Mouse (Mus musculus): Measurements from ENCODE around the gene Cacna1c. TPM values are rescaled to one million over a fixed set of nuclear protein-coding genes. Genes with fewer than 3 reads are reported as not detected.
A peak's percentile ranks its signal among the peaks of the same experiment; 100 is the strongest.

The Cacna1c gene
- total RNA-seq, 2 experiments from 2014 or later, result 79.1 to 85.4 TPM

- DNase-seq (ENCODE audit: low spot score in 2 of 2), result peak in 1 of 2 experiments; percentile 36
Measured at GRCm38 (mm10) chr6:119105651-119106595, 90.3 kb downstream of the Cacna1c start.

GRCm38 (mm10) chr6:119104246-119104645 is 92.0 kb downstream of the Cacna1c start:
- peak; percentile 82 to 88 for DNase-seq (ENCODE audit: low spot score in 2 of 2)

GRCm38 (mm10) chr6:119102936-119103335 is 93.3 kb downstream of the Cacna1c start:
- no peak for DNase-seq (ENCODE audit: low spot score in 2 of 2)

GRCm38 (mm10) chr6:119099333-119099732 is 96.9 kb downstream of the Cacna1c start:
- DNase-seq (ENCODE audit: low spot score in 2 of 2), result no peak

DNA sequence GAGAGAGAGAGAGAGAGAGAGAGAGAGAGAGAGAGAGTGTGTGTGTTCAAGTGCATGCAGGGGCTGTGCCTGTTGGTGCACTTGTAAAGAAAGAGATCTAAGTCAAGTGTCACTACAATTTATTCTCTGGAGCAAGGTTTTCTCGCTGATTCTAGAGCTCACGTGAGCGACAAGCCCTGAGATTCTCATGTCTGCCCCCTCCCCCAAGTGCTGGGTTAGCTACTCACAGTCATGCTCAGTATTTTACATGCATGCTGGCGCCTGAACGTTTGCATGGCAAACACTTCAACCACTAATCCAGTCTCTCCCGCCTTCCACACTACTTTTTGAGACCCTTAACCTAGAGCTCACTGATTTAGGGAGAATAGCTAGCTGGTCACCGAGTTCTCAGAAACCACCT is 99.7 kb downstream of the Cacna1c start:
- no peak for DNase-seq (ENCODE audit: low spot score in 2 of 2)

- no peak for DNase-seq (ENCODE audit: low spot score in 2 of 2)
Measured at GRCm38 (mm10) chr6:119095081-119095480, 101.1 kb downstream of the Cacna1c start.

- no peak for DNase-seq (ENCODE audit: low spot score in 2 of 2)
Measured at GRCm38 (mm10) chr6:119089173-119089572, 107.0 kb downstream of the Cacna1c start.

DNA sequence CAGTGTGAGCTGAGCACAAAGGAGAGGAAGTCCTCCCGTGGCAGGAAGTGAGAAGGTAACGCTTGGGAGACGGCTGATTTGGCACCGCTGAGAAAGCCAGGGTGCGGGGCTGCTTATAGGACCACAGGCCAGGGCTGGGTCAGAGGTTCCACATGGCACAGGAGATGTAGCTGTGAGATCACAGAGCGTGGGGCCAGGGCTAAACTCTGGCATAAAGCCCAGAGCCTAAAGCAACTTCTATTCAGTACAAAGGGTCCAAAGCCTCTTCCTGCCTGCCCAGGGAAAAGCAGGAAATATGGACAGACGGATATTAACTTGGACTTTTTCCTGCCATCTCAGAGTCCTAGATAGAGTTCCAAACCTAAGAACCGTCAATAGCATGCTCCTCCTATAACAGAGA is 107.8 kb downstream of the Cacna1c start:
- no peak for DNase-seq (ENCODE audit: low spot score in 2 of 2)

- DNase-seq (ENCODE audit: low spot score in 2 of 2), result no peak
Measured at GRCm38 (mm10) chr6:119087919-119088318, 108.3 kb downstream of the Cacna1c start.

GRCm38 (mm10) chr6:119085789-119086188 is 110.4 kb downstream of the Cacna1c start:
- DNase-seq (ENCODE audit: low spot score in 2 of 2), result no peak

GRCm38 (mm10) chr6:119084532-119084931 is 111.7 kb downstream of the Cacna1c start:
- DNase-seq (ENCODE audit: low spot score in 2 of 2), result no peak

DNA sequence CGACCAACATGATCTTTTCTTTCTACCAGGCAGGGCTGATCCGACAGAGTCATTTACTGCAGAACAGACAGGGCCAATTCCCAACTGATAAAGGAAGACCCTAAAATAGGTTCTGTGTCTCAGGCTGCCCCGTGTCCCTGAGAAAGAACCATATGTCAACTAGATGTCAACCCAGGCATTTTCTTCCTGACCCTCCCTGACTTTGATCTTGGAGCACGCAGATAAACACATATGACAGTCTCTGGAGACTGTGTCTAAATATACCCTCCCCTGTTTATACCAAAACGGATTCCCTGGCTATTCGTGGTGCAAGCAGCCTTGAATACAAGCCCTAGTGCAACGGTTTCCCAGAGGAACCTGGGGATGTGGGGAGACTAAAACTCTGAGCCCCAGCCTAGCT is 112.7 kb downstream of the Cacna1c start:
- no peak for DNase-seq (ENCODE audit: low spot score in 2 of 2)

DNA sequence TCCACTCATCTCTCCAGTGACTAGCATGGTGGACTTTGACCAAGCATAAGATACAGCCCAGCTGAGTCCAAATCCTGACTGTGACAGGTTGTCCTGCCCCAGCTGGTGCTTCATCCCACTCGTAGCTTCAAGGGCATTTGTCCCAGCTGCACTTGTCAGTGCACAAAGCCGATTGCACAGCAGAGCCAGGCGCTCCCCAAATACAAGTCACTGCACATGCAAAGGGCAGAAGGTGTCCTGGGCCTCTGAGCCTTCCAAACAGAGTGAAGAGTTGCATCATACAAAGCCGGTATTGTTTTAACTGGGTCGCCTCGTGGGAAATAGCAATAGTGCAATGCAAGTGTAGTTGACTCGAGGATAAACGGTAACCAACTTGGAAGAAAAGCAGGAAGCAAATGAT is 113.6 kb downstream of the Cacna1c start:
- no peak for DNase-seq (ENCODE audit: low spot score in 2 of 2)

- DNase-seq (ENCODE audit: low spot score in 2 of 2), result no peak
Measured at GRCm38 (mm10) chr6:119081650-119082049, 114.6 kb downstream of the Cacna1c start.

- no peak for DNase-seq (ENCODE audit: low spot score in 2 of 2)
Measured at GRCm38 (mm10) chr6:119079626-119080025, 116.6 kb downstream of the Cacna1c start.

DNA sequence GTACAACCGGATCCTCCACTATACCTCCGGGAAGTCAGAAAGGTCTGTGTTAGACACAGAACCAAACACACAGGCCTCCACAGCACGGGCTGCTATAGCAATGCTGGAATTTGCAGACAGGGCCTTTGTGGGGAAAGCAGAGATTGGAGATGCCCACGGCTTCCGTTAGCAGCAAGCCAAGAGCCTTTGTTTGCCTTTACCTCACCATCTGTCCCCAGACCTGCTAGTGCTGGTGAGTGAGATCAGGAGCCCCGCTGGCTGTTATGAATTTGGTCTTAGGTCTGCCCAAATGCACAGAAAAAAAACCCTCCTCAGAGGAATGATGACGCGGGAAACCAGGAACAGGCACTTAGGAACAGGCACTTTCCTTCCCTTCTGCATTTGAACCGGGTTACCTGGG is 117.3 kb downstream of the Cacna1c start:
- no peak for DNase-seq (ENCODE audit: low spot score in 2 of 2)

DNA sequence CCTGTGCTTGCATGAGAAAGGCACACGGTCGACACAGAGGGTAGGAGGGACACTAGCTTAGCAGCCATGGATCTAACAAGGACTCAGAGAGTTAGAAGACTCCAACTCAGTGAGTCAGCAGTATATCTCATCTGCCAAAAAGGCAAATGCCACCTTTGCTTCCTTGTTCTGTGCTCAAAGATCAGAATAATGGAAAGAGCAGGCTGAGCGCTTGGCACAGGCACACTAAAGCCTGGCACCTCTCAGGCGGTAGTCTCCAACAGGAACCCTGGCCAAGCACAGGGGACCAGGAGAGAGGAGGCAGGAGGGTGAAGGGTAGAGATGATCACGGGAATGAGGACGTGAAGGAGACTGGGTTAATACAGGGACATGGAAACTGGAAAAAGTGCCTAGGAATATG is 119.0 kb downstream of the Cacna1c start:
- no peak for DNase-seq (ENCODE audit: low spot score in 2 of 2)

DNA sequence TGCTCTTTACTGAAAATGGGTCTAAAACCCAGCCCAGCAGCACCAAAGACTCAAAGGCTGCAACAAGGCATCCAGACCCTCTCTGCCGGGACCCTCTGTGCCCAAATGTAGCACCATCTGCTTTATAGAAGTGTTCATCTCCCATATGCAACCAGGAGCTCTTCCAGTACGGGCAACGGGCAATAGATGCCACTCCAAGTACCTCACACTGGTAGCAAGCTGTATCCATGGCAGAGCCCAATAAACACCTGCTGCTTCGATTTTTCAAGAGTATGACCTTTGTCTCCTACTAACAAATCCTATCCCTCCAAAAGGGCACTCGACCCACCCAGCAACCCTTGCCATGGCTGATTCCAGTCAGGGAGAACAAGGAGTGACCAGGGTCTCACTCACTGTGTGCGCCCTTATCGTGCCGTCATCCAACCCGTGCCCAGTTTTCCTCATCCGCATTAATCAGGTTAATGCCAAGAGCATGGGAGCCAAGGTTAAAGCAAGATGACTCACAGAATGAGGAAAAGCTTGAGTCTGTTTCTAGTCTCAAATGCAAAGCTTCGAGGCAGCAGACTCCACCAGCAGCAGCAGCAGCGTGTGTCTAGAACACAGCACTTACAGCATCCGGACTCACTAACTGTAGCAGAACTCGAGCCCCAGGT is 122.7 kb downstream of the Cacna1c start:
- no peak for DNase-seq (ENCODE audit: low spot score in 2 of 2)

GRCm38 (mm10) chr6:119072772-119073171 is 123.4 kb downstream of the Cacna1c start:
- DNase-seq (ENCODE audit: low spot score in 2 of 2), result no peak

DNA sequence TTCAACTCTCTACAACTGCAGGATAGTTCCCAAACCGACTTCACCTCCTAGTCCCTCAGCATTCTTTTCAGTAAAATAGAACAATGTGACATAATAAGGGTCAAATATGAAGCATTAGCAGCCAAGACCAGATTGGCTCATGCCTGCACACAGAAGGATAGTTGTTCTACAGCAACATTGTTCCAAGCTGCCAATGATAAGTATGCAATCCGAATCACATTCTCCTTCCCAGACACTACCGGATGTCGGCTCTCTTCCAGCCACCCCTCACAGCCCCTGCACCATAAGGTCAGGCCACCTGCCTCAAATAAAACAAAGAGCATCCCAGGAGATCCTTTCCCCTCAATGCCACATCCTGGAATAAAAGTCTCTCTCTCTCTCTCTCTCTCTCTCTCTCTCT is 125.4 kb downstream of the Cacna1c start:
- DNase-seq (ENCODE audit: low spot score in 2 of 2), result no peak

- DNase-seq (ENCODE audit: low spot score in 2 of 2), result no peak
Measured at GRCm38 (mm10) chr6:119070351-119070750, 125.9 kb downstream of the Cacna1c start.

GRCm38 (mm10) chr6:119069145-119069544 is 127.1 kb downstream of the Cacna1c start:
- DNase-seq (ENCODE audit: low spot score in 2 of 2), result no peak

Measured in layer of hippocampus, postnatal 14 days (tissue).